Mouse (Mus musculus) liver, embryonic 14.5 days (tissue): ENCODE results near the gene Rnf144b. TPM values are rescaled to one million over a fixed set of nuclear protein-coding genes. Genes with fewer than 3 reads are reported as not detected.
A peak's percentile ranks its signal among the peaks of the same experiment; 100 is the strongest.

ENCODE experiments used
- ATAC-seq: fragments of 200-750 bp; cut with Nextera tagmentation; 2 replicates; pipeline ENCODE4 v1.8.0; 2017; ENCODE audit warnings: moderate number of reproducible peaks, mild to moderate bottlenecking, moderate library complexity; ENCODE audit not compliant: insufficient read depth
- DNase-seq, 3 experiments: peaks; one replicate each; pipeline ENCODE4 v3.0.0-alpha.2; 2012 to 2013; ENCODE audit warnings: low read depth in 3 of 3, low spot score in 3 of 3
- H3K27ac ChIP-seq: fragments of 300-500 bp; sonication (generic); 2 replicates; pipeline ENCODE4 v1.5.1; 2014; ENCODE audit warnings: moderate library complexity, mild to moderate bottlenecking, control low read depth, inconsistent platforms
- H3K27me3 ChIP-seq: fragments of 300-500 bp; sonication (generic); 2 replicates; pipeline ENCODE4 v1.6.1; 2014; ENCODE audit warnings: mild to moderate bottlenecking, low read length, moderate library complexity; ENCODE audit not compliant: control insufficient read depth, insufficient read depth
- H3K36me3 ChIP-seq: fragments of 300-500 bp; sonication (generic); replicated peaks from 2 replicates; pipeline ENCODE4 v1.6.1; 2014; ENCODE audit warnings: low read depth; ENCODE audit not compliant: control insufficient read depth, insufficient read depth
- H3K4me1 ChIP-seq, 2 experiments: fragments of 200-500 bp in 1 of 2; fragments of 300-500 bp in 1 of 2; sonication (generic) in 1 of 2; replicated peaks; 2 replicates each; pipeline ENCODE4 v1.6.1; 2012 to 2014; ENCODE audit warnings: antibody characterized with exemption in 1 of 2, inconsistent platforms in 1 of 2, low read length in 1 of 2; ENCODE audit not compliant: control insufficient read depth in 2 of 2, insufficient read depth in 2 of 2
- H3K4me2 ChIP-seq: fragments of 300-500 bp; sonication (generic); 2 replicates; pipeline ENCODE4 v1.6.1; 2014; ENCODE audit warnings: low read depth, mild to moderate bottlenecking, control low read depth, moderate library complexity
- H3K4me3 ChIP-seq, 2 experiments: fragments of 200-500 bp in 1 of 2; fragments of 300-500 bp in 1 of 2; sonication (generic) in 1 of 2; 2 replicates each; pipeline ENCODE4 v1.5.1; 2012 to 2014; ENCODE audit warnings: low read depth in 2 of 2, low read length in 2 of 2, mild to moderate bottlenecking in 2 of 2, control low read depth in 1 of 2, inconsistent platforms in 1 of 2, moderate library complexity in 1 of 2; ENCODE audit not compliant: insufficient read depth in 1 of 2
- H3K9ac ChIP-seq: fragments of 300-500 bp; sonication (generic); replicated peaks from 2 replicates; pipeline ENCODE4 v1.6.1; 2014; ENCODE audit warnings: mild to moderate bottlenecking, control low read depth, moderate library complexity
- H3K9me3 ChIP-seq: fragments of 300-500 bp; sonication (generic); 2 replicates; pipeline ENCODE4 v1.6.1; 2016; ENCODE audit warnings: low read length, mixed read lengths; ENCODE audit not compliant: control insufficient read depth
- CTCF ChIP-seq: IDR thresholded peaks from 2 replicates; pipeline ENCODE4 v1.5.1; 2016; ENCODE audit warnings: antibody characterized with exemption, low read depth, control low read depth
- EP300 ChIP-seq: IDR thresholded peaks from 2 replicates; pipeline ENCODE4 v1.6.1; 2016; ENCODE audit warnings: antibody characterized with exemption, low read depth
- WGBS: fragments of 180-500 bp; shearing (Covaris S2); extraction: QIAGEN DNeasy Blood & Tissue Kit; methylation state at CpG from one replicate; pipeline ENCODE4 v1.1.7; 2014; ENCODE audit not compliant: insufficient replicate concordance; 5-methylcytosine and 5-hydroxymethylcytosine counted together
- polyA plus RNA-seq, 2 experiments: library from polyadenylated mRNA; depleted of rRNA in 1 of 2; stranded (reverse) in 1 of 2; unstranded in 1 of 2; fragments of >200 nt; fragmentation: Nextera tagmentation in 1 of 2; extraction: Ambion mirVana in 1 of 2; gene quantifications; 2 replicates each; pipeline versions ENCODE4 v1.2.1 to v1.2.3; 2012 to 2014

The Rnf144b gene
- polyA plus RNA-seq, 2 experiments = 1.6 to 2.2 TPM

DNA sequence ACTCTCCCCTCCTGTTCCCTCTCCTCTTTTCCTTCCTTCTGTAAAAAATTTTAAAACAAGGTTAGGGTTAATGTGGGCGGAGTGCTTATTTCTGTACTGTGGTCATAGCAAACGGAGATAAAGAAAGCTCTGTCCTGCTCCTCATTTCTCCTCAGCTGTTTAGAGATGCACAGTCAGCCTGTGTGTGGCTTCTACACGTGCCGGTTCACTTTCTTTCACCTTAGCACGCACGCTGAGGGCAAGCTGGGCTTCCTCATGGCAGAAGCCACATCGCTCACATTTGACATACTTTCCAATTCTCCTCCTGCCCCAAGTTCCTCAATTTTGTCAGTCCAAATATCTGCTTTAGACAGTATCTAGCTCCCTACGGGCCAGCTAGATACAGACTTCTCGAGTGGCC is 103.3 kb downstream of the Rnf144b start:
- no peaks in the 10 kb centered on the region for H3K36me3 ChIP-seq
- no peaks in the 10 kb centered on the region for H3K9me3 ChIP-seq
- H3K4me2 ChIP-seq = no peak overlapping the region
- H3K4me3 ChIP-seq = no peak overlapping the region
- no peaks in the 10 kb centered on the region for H3K27me3 ChIP-seq
- H3K9ac ChIP-seq = no peak overlapping the region
- peaks cover 0 to 3% of the 10 kb centered on the region in 2 experiments; a peak in 1 of 4 replicates for H3K4me1 ChIP-seq
- 22% methylated on average over 9 of the region's 9 CpGs for WGBS
- ATAC-seq (no peak), DNase-seq (no peak)
- H3K27ac ChIP-seq = no peak overlapping the region
- TF ChIP-seq EP300 (no peak), CTCF (no peak)

- H3K27me3 ChIP-seq = no peaks in the 10 kb centered on the region
- no peak overlapping the region for H3K9ac ChIP-seq
- TF ChIP-seq CTCF = peak; percentile 38
- no peak for TF ChIP-seq EP300
- no peaks in the 10 kb centered on the region for H3K9me3 ChIP-seq
- no peak overlapping the region for H3K4me3 ChIP-seq
- no peak for ATAC-seq
- H3K27ac ChIP-seq = no peak overlapping the region
- WGBS = 78% methylated on average over 5 of the region's 5 CpGs
- peaks cover 0 to 3% of the 10 kb centered on the region in 2 experiments; a peak in 1 of 4 replicates for H3K4me1 ChIP-seq
- H3K4me2 ChIP-seq = no peak overlapping the region
- no peak for DNase-seq
- H3K36me3 ChIP-seq = no peaks in the 10 kb centered on the region
These were observed 104.1 kb downstream of the Rnf144b start for GRCm38 (mm10) chr13:47226521-47226920.

DNA sequence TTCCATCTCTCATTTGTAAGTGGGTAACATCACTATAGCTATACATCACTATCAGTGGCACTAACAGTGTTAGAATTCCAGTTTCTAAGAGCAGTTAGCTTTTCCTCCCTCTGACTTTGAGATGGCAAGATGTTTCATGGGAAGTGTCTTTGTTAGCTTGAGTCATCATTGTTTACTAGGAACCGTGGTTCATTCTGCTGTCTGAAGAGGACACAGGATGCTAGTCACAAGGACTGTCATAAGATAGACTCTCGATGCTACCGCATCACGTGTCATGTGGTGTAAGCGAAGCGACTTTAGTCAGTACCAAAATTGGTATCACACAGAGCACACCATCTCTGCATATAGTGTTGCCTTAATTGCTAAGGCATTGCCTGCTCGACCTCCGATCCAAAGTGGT is 105.7 kb downstream of the Rnf144b start:
- no peak for ATAC-seq
- no peak overlapping the region for H3K4me2 ChIP-seq
- H3K9ac ChIP-seq = no peak overlapping the region
- no peaks in the 10 kb centered on the region for H3K9me3 ChIP-seq
- DNase-seq = no peak
- no peak for TF ChIP-seq CTCF
- TF ChIP-seq EP300 = no peak
- no peaks in the 10 kb centered on the region for H3K27me3 ChIP-seq
- H3K4me3 ChIP-seq = no peak overlapping the region
- H3K4me1 ChIP-seq = peaks cover 0 to 3% of the 10 kb centered on the region in 2 experiments; a peak in 1 of 4 replicates
- WGBS = 69% methylated on average over 8 of the region's 8 CpGs
- no peaks in the 10 kb centered on the region for H3K36me3 ChIP-seq
- no peak overlapping the region for H3K27ac ChIP-seq

GRCm38 (mm10) chr13:47228626-47229190 is 106.3 kb downstream of the Rnf144b start:
- H3K4me2 ChIP-seq = no peak overlapping the region
- H3K4me1 ChIP-seq = peaks cover 0 to 3% of the 10 kb centered on the region in 2 experiments; a peak in 1 of 4 replicates
- no peak for DNase-seq
- TF ChIP-seq EP300 (no peak), CTCF (no peak)
- no peak overlapping the region for H3K27ac ChIP-seq
- no peak overlapping the region for H3K4me3 ChIP-seq
- 75% methylated on average over 12 of the region's 12 CpGs for WGBS
- no peak overlapping the region for H3K9ac ChIP-seq
- no peaks in the 10 kb centered on the region for H3K9me3 ChIP-seq
- no peaks in the 10 kb centered on the region for H3K27me3 ChIP-seq
- H3K36me3 ChIP-seq = no peaks in the 10 kb centered on the region
- ATAC-seq = no peak

DNA sequence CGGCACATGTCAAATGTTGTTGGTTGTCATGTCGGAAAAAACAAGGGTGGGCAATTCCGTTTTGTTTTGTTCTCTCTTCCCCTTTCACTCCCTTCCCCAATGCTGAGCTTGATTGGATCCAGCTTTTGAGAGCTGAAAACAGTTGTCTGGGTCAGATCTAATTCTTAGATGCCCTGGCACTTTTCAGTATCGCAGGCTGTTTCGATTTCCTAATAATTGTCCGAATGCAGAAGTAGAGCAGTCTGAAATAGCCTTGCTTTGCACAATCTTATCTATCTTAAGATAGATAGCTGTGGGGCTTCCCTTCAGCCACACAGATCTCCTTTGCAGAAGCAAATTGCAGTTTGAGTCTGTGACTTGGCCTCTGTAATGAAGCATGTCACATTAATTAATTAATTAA is 109.7 kb downstream of the Rnf144b start:
- no peaks in the 10 kb centered on the region for H3K27me3 ChIP-seq

More for the DNA sequence above, 109.7 kb downstream of the Rnf144b start:
- ATAC-seq = no peak
- no peaks in the 10 kb centered on the region for H3K4me1 ChIP-seq
- WGBS = 66% methylated on average over 6 of the region's 6 CpGs
- no peak for DNase-seq
- no peak overlapping the region for H3K9ac ChIP-seq
- H3K4me2 ChIP-seq = no peak overlapping the region
- no peak overlapping the region for H3K27ac ChIP-seq
- H3K36me3 ChIP-seq = no peaks in the 10 kb centered on the region
- no peak overlapping the region for H3K4me3 ChIP-seq
- H3K9me3 ChIP-seq = no peaks in the 10 kb centered on the region
- TF ChIP-seq EP300 (no peak), CTCF (no peak)
